Mouse (Mus musculus) neutrophil, adult 5-6 weeks (primary cell): ENCODE results near the gene Nenf. TPM values are rescaled to one million over a fixed set of nuclear protein-coding genes. Genes with fewer than 3 reads are reported as not detected.

Experiments
- ATAC-seq: fragments of 151-379, 151-347 bp; 2 replicates; pipeline ENCODE4 v1.8.0; 2017; ENCODE audit warnings: mild to moderate bottlenecking, moderate TSS enrichment; ENCODE audit not compliant: insufficient number of reproducible peaks, poor library complexity, low FRiP score, severe bottlenecking; ENCODE audit errors: extremely low read depth
- total RNA-seq: library from RNA; stranded (forward); fragments of 200-1000 nt; gene quantifications from 2 replicates; pipeline ENCODE4 v1.2.3, GENCODE M21; 2017

Nenf gene
- total RNA-seq, 1 experiment from 2014 or later: not detected

DNA sequence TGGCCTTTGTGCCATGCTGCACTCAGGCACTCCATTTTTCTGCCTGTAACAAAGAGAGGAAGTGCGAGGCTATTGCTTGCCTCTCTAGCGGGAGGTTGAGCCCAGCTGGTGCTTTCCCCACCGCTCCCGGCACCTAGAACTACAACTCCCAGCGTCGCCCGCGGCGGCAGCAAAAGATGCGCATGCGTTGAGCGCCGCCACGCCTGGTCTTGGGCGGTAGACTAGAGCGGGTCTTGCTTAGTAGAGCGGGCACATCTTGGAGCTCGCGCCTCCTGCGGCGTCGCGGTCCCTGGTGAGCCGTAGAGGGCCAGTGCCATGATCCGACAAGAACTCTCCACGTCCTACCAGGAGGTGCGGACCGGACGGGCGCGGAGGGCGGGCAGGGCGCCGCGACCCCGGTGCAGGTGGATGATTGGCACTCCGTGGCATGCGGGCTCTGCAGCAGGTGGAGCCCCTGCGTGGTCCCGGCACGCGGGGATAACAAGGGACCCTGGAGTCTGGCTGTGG, 7.8 kb upstream of the Nenf start, which contains the start of gene Tmem206:
TSS of gene Tmem206 (plus strand) at position 187 of the 507 bp plus-strand sequence.
- peak; percentile 93 for ATAC-seq

DNA sequence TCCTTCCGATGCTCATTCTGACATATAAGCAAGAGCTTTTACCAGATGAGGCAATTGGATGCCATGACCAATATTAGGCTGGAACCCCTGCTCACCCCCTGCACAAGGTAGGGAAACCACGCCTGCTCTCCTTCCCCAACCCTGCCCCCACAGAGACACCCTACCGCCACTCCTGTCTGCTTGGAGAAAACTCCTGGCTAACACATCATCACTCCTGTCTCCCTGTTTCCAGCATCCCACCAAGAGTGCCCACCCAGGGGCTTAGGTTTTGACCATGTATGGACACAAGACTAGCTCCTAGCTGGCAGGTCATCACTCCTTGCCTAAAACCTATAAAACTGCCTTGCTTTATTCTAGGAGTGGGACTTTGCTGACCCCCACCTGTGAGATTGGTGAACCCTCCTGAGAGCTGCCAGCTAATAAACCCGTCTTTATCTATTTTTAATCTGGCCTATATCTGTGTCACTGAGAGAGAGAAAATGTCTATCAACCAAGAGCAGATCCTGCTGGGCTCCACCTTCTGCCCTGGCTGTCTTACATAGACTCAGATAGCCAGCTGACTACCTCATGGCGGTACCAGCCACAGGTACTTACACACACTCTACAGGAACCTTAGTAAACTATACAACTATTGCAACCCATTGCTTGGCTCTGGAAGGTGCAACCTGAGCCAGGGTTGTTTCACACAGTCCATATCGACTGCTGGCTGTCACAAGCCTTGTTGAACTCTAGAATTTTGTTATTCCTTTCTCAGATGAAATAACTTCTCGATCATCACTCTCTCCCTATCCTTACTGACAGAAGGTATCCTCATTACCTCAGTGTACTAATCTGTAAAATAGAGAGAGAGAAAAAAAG, 7.0 kb upstream of the Nenf start:
- no peak for ATAC-seq

DNA sequence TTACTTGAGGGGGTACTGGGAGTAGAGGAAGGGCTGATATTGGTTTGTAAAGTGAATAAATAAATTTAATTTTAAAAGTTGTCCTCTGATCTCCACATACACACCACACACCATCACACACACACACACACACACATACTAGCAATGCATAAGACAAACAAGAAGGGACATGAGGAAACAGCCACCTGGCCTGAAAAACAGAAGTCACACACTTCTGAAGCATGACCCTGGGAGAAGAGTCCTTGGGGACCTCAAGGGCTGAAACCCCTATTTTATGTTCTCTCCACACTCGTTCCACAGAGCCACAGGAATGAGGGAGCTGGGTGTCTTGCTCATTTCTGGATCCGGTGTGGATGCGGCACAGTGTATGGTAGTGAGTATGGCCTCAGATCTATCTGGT, 5.4 kb upstream of the Nenf start:
- peak; percentile 21; the same call in 1 of the 2 replicates for ATAC-seq

DNA sequence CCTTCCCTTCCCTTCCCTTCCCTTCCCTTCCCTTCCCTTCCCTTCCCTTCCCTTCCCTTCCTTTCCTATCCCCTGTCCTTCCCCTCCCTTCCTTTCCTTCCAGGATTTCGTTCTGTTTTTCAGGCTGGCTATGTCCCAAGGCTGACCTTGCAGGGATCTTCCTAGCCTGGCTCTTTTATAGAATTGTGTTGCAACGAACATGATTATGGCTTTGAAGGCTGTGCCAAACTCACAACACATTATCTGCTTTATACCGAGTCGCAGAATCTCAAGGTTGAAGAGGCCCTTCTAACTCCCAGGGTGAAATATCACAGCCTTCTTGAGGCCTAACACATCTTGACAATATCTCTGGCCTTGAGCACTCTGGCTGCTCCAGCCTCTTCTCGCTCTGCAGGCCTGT, 692 bp upstream of the Nenf start:
- ATAC-seq: no peak

DNA sequence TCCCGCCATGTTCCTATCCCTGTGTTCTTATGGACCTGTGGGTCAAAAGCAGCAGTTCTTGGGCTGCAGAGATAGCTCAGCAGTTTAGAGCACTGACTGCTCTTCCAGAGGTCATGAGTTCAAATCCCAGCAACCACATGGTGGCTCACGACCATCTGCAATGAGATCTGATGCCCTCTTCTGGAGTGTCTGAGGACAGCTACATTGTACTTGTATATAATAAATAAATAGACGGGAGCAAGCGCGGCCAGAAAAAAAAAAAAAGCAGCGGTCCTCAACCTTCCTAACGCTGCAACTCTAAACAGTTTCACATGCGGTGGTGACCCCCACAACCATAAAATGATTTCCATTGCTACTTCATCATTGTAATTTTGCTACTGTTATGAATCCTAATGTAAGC, 1.2 kb downstream of the Nenf start:
- ATAC-seq: no peak

DNA sequence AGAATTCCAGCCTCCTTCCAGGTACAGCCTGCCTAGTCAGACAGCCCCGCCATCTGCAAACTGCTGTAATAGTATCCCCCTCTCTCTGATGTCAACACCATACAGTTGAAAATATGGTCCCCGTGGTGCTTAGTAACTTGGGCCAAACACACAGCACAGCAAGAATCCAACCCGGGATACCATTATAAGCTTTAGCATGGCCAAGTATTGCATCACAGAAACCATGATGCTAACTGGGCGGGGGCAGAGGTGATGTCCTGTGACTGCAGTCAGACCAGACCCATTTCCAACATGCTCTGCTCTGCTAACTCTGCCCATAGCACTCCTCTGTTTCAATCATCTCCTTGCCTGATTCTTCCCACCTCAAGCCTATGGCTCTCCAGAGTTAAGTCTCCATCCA, 4.1 kb downstream of the Nenf start:
- ATAC-seq: no peak

DNA sequence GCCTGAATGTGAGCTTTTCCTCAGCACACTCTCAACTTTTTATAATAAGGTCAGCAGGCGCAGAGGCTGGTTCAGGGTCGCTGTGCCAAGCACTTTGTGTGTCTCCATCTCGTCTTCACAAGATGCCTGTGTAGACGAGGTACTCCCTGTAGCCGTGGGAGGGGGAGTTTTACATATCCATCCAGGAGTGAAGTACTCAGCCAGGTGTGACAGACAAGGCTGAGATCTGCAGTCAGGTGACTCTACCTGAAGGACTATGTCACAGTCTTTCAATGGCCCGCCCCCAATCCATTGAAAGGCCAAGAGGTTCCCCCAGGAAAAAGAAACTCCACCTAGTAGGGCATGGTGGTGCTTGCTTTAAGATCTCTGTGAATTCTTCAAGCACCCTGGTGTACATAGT, 4.8 kb downstream of the Nenf start:
- ATAC-seq: no peak

DNA sequence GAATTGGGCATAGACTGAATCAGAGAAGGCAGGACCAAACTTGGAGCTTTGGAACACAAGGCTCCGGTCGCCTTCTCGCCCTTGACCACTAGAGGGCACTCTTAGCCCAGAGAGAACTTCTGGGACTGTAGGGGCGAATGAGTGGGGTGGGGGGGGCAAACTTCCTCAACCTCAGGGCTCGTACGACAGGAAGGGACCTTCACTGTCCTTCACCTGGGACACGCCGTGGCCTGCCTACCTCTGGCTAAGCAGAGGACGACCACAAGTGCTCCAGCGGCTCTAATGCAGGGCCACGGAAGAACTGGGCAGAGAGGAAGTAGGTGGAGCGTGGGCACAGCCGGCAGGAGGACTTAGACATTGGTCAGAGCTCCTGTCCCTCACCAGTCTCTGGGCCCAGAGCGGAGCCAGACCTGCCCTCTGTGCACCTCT, 5.5 kb downstream of the Nenf start:
- ATAC-seq: peak; percentile 93

DNA sequence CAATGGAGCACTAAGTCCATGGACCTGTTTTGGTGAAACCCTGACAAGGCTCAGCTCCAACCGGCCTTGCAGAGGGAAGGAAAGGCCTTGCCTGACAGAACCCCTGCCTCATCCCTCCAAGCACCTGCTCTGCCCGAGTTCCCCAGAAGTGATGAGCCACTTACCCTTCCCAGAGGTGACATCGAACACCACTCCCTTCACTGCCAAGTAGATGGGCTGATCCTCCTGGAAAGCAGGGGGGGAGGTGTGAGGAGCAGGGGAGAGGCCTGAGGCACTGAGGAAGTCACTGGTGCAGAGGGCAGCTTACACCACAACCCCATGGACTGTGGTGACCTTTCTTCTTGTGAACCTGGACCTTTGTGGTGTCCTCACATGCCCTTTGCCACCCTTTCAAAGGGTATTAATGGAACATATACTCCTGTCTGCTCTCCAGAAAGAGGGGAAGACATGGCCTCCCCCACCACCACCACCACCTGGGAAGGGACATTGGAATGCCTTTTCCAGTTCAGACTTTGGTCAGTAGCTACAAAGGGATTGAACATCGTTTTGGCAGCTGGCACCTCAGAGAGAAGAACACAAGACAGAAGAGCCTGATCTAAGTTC, 6.6 kb downstream of the Nenf start:
- ATAC-seq: no peak

DNA sequence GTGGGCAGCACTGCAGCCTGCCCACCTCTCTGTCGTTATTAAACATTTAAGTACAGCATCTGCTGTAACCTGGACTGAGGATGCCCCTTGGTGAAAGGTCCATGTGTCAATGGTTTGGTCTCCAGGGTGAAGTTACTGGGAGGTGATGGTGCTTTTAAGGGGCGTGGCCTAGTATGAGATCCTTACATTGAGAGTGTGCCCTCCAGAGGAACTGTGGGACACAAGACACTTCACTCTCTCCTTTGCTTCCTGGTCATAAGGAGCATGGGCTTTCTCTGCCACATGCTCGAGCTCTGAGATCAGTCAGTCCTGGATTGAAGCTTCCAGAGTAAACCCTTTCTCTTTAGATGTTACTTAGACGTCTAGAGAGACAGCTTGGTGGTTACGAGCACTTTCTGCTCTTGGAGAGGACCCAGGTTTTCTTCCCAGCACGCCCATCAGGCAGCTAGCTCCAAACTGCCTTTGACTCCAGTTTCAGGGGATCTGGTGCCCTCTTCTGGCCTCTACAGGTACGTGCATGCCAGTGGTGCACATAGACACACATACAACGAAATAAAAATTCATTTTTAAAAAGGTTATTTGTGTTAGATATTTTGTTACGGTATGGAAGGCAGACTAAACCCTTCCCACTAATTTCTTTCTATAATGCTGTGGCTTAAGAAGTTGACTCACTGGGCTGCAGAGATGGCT, 10.1 kb downstream of the Nenf start:
- no peak for ATAC-seq

DNA sequence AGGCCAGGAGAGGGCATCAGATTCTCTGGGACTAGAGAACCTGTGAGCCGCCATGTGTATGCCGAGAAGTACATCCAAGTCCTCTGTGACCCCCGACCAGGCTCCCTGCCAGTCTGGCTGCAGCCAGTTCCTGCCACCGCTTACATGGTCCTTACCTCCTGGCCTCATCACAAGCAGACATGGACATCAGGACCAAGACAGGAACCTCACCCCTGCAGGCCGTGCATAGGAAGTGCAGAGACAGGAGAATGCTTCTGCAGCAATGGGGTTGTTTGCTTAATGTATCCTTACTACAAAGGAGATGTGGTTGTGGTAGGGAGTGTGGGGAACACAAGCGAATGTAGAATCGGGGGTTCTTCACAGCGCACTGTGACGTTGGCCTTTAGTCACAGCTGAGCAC, 11.7 kb downstream of the Nenf start:
- no peak for ATAC-seq

DNA sequence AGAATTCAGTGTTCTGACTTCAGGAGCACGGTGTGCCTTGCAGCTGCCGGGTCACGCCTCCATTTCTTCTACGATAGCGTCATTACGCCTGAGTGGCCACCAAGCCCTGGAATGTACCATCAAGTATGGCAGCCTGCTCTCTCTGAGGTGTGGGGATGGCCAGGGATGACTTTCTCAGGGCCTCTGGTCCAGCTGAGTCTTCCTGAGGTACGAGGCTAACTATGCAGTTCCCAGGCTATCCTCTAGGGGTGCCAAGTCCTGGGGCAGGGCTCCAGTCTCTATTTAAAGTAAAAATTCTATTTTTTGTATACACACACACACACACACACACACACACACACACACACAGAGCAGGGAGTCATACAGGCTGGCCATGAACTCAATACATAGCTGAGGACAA, 12.4 kb downstream of the Nenf start:
- ATAC-seq: peak; percentile 51; the same call in 1 of the 2 replicates

DNA sequence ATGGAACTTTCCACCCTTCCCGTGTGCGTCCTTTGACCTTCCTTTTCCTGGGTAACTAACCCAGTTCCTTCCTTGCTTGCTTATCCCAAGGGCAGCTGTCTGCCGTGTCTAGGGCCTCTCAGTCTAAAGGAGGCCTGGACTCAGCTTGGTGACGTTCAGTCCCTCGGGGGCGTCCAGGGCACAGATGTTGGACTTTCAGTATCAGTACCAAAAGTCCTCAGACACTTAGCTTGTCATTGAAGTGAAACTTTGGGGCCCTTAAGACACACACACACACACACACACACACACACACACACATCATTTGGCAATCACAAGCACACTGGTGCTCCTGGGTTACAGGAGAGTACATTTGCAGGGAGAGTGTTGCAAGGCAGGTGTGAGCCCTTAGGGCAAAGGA, 13.8 kb downstream of the Nenf start:
- ATAC-seq: no peak

DNA sequence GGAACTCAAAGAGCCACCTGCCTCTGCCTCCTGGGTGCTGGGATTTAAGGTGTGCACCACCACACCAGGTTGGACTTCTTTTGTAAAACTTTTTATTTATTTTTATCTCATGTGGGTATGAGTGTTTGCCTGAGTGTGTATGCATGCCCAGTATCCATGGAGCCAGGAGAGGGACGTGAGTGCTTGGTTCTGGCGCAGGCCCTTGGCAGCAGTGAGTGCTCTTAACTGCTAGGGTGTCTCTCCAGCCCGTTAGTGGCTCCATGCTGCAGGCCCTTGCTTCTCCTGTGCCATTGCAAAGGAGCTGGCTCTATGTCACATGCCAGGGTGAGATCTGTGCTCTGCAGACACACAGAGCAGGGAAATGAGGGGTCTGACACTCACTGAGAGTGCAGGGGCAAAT, 14.3 kb downstream of the Nenf start:
- no peak for ATAC-seq

DNA sequence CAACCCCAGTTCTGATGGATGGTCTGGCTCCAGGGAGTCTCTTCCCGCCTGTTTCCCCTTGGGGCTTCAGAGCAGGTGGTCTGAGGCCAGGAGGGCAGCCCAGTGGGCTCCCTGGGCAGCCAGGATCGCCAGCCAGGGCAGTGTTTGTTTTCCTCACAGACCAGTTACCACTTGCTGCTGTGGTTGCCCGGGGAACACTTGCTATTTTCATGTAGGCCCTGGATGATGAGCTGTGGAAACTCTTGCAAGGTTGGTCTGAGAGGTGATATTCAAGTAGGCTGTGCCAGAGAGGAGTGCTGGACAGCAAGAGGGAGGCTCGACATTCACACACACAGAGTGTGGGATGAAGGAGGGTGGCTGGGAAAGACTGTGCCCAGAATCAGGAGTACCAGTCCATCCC, 16.1 kb downstream of the Nenf start:
- no peak for ATAC-seq

DNA sequence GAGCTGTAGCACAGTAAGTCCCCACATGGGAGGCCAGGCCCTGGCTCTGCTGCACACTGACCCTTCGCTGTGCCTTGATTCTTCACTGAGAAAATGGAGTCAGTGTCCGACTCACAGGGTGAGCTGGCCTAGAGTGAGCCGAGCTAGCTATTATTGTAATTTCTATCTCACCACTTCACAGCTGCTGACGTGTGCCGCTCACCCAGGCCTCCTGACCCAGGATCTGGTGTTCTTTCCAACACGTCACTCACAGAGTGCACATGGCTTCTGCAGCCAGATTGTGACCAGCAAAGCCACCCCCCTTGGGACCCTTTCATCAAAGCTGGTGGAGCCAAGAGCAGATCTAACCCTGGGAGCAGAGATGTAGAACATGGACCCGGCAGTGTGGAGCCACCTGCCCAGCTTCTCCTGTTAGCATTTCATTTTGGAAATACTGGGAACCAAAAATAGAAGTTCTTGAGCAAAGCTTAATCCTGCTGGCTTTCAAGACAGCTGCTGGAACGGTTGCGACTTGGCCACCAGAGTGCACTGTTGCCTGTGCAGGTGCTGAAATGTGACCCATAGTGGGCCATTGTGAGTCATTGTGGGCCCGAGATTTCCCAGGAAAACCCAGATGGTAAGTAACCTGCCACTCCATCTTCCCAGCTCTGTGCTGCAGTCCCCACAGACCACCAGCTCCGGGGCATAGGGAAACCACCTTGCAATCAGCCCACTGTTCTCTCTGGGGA, 18.6 kb downstream of the Nenf start:
- no peak for ATAC-seq

DNA sequence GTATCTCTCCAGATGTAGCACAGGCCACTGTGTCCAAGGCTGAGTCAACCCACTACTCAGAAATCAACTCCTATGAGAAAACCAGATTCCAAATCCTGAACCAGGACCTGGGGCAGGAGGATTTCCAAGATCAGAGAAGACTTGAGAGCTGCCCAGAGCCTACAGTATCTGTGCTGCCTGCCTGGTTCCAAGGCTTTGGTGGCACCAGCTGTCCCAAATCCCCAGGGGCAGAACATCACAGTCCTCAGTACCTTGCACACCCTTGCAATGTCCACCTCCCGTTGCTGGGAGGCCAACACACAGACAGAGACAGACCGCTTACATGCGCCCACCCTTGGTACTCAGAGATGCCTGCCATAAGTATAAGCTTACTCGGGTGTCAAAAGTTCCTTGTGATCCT, 19.7 kb downstream of the Nenf start:
- ATAC-seq: no peak

DNA sequence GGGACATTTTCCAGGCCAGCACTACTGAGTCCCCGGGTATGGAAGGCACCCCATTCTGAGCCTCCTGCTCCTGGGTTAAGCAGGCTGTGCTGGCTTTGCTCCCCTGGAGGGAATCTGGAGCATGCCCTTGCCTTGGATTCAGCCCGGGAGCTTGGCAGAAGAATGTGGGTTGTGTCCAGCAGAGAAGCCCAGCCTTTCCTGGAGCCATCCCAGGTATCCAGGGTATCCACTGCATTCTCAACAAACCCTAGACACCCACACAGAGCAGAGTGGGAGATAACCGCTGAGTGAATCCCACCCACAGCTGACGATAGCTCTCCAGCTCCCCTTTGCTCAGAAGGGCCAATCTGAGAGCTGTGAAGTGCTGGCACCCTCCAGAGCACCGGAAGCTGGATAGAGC, 21.5 kb downstream of the Nenf start:
- ATAC-seq: no peak

DNA sequence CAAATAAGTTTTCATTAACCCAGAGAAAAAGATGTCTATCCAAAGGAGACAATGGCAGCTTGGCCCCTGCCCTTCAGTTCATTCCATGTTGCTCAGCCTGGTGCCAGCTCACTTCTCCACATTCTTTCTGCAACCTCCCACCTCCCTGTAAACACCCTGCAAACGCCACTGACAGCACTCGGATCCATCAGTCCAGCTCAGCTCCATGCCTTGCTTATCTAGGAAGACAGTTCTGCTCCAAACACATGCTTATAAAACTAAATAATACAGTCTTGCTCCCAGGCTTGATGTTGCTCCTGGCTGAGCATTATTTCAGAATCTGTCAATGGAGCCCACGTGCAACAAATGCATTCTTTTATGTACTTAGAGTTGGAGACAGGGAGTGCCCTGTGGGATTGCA, 22.2 kb downstream of the Nenf start:
- no peak for ATAC-seq
